Mouse (Mus musculus): Measurements from ENCODE around the gene Dhx34. TPM values are rescaled to one million over a fixed set of nuclear protein-coding genes. Genes with fewer than 3 reads are reported as not detected.
"Not testable (repeated sequence)": the region's sequence is repeated elsewhere in the genome, so short reads cannot be mapped to it uniquely, and the experiment has no call there.

Gene Dhx34
- 9.4 and 11.9 TPM in 2 replicates for polyA plus RNA-seq (2011; ENCODE audit: insufficient read depth, insufficient read length, low replicate concordance, missing spikeins)

- WGBS: under 1% methylated on average over 34 of the region's 34 CpGs
- Histone ChIP-seq H3K4me1 (ENCODE audit: control insufficient read depth, insufficient read depth, low read length) (no peaks in the 10 kb centered on the region), H3K27ac (ENCODE audit: control insufficient read depth, insufficient read depth, low read depth, low read length, poor library complexity) (peak within 1 kb of the TSS; percentile 77), H3K4me3 (replicated peaks; ENCODE audit: control insufficient read depth, low read depth, low read length) (peak within 1 kb of the TSS; percentile 81)
- TF ChIP-seq POLR2A (IDR thresholded peaks at IDR 0.05; ENCODE audit: borderline replicate concordance, control insufficient read depth, low read depth, low read length) (peak; percentile 76; the same call in 1 of the 2 replicates), CTCF (IDR thresholded peaks at IDR 0.05; ENCODE audit: control insufficient read depth, insufficient read depth, low read length) (peak; percentile 52; the same call in 1 of the 2 replicates)
These were observed at the start of gene Dhx34 for GRCm38 (mm10) chr7:16221582-16222272. Dhx34 (minus strand) TSS chr7:16222037.

DNA sequence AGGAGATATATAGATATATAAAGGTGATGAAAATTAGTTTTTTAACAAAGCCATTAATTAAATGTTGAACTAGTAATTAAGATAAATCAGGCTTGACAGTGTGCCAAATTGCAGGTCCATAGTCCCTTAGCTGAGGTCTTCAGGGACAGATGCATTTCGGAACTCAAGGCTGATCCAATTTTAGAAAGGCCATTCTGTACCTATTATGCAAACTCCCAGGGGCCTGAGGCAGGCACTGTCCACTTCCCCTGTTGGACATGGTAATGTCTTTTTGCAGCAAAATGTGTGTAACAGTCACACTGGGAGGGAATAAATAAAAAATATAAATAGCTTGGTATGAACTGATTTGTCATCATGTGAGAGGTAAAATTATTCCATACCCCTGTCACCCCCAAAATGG, 49.3 kb upstream of the Dhx34 start:
- no peak overlapping the region for H3K27ac ChIP-seq (ENCODE audit: control insufficient read depth, insufficient read depth, low read depth, low read length, poor library complexity)
- TF ChIP-seq POLR2A (IDR thresholded peaks at IDR 0.05; ENCODE audit: borderline replicate concordance, control insufficient read depth, low read depth, low read length): no peak
- TF ChIP-seq CTCF (IDR thresholded peaks at IDR 0.05; ENCODE audit: control insufficient read depth, insufficient read depth, low read length): no peak
- peaks cover 2% of the 10 kb centered on the region; the same call in 1 of the 2 replicates for H3K4me1 ChIP-seq (ENCODE audit: control insufficient read depth, insufficient read depth, low read length)
- 59% methylated on average over 1 of the region's 1 CpGs for WGBS
- H3K4me3 ChIP-seq (replicated peaks; ENCODE audit: control insufficient read depth, low read depth, low read length): no peak overlapping the region

GRCm38 (mm10) chr7:16266593-16266992, 44.8 kb upstream of the Dhx34 start:
- H3K4me3 ChIP-seq (replicated peaks; ENCODE audit: control insufficient read depth, low read depth, low read length); H3K4me1 ChIP-seq (ENCODE audit: control insufficient read depth, insufficient read depth, low read length): not testable (repeated sequence)
- WGBS: 10% methylated on average over 7 of the region's 7 CpGs

GRCm38 (mm10) chr7:16265856-16266255, 44.0 kb upstream of the Dhx34 start:
- TF ChIP-seq POLR2A (IDR thresholded peaks at IDR 0.05; ENCODE audit: borderline replicate concordance, control insufficient read depth, low read depth, low read length): no peak
- no peak for TF ChIP-seq CTCF (IDR thresholded peaks at IDR 0.05; ENCODE audit: control insufficient read depth, insufficient read depth, low read length)
- Histone ChIP-seq H3K4me3 (replicated peaks; ENCODE audit: control insufficient read depth, low read depth, low read length) (no peak overlapping the region), H3K27ac (ENCODE audit: control insufficient read depth, insufficient read depth, low read depth, low read length, poor library complexity) (no peak overlapping the region), H3K4me1 (ENCODE audit: control insufficient read depth, insufficient read depth, low read length) (peaks cover 2% of the 10 kb centered on the region; the same call in 1 of the 2 replicates)
- 83% methylated on average over 11 of the region's 11 CpGs for WGBS

More at GRCm38 (mm10) chr7:16266593-16266992, 44.8 kb upstream of the Dhx34 start:
- not testable (repeated sequence) for H3K27ac ChIP-seq (ENCODE audit: control insufficient read depth, insufficient read depth, low read depth, low read length, poor library complexity)

DNA sequence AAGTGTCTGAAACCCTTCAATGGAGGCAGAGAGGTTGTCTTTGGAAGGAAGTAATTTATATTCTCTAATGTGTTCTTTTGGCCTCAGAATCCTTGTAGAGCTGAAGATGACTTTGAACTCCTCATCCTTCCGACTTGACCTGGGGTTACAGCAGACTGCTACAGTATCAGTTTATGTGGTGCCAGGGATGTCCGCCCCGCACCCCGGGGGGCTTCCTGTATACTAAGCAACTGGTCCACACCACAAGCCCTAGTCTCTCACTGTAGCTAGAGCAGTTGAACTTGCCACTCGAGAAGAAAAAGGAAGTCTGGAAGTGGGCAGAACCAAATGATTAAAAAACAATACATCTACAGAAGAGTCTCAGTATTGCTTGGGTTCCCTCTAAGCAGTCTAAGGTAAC, 42.0 kb upstream of the Dhx34 start:
- TF ChIP-seq CTCF (IDR thresholded peaks at IDR 0.05; ENCODE audit: control insufficient read depth, insufficient read depth, low read length): no peak
- TF ChIP-seq POLR2A (IDR thresholded peaks at IDR 0.05; ENCODE audit: borderline replicate concordance, control insufficient read depth, low read depth, low read length): no peak
- Histone ChIP-seq H3K4me1 (ENCODE audit: control insufficient read depth, insufficient read depth, low read length) (peaks cover 2% of the 10 kb centered on the region; the same call in 1 of the 2 replicates), H3K27ac (ENCODE audit: control insufficient read depth, insufficient read depth, low read depth, low read length, poor library complexity) (no peak overlapping the region), H3K4me3 (replicated peaks; ENCODE audit: control insufficient read depth, low read depth, low read length) (no peak overlapping the region)
- WGBS: 1% methylated on average over 5 of the region's 5 CpGs

GRCm38 (mm10) chr7:16263015-16263787, 41.4 kb upstream of the Dhx34 start:
- WGBS: 12% methylated on average over 8 of the region's 8 CpGs
- peaks cover 2% of the 10 kb centered on the region; the same call in 1 of the 2 replicates for H3K4me1 ChIP-seq (ENCODE audit: control insufficient read depth, insufficient read depth, low read length)
- no peak overlapping the region for H3K4me3 ChIP-seq (replicated peaks; ENCODE audit: control insufficient read depth, low read depth, low read length)
- TF ChIP-seq CTCF (IDR thresholded peaks at IDR 0.05; ENCODE audit: control insufficient read depth, insufficient read depth, low read length) (peak; percentile 51), POLR2A (IDR thresholded peaks at IDR 0.05; ENCODE audit: borderline replicate concordance, control insufficient read depth, low read depth, low read length) (no peak)
- no peak overlapping the region for H3K27ac ChIP-seq (ENCODE audit: control insufficient read depth, insufficient read depth, low read depth, low read length, poor library complexity)

DNA sequence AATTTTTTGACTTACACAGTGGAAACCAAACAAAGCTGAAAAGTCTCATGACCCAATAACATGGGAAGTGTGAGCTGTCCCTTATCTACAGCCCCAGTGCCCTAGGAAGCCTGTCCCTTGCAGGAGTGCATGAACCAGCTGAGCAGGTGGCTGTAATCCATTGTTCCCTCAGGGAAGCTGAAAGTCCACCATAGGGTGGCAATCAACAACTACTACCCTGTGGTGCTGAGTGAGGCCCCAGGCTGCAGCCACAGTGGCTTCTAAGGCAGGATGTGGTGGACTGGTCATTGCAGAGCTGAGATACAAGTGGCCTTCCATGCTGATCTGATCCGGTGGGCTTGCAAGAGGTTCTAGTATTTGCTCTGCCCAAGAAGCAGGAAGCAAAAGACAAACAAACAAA, 39.3 kb upstream of the Dhx34 start:
- no peak for TF ChIP-seq POLR2A (IDR thresholded peaks at IDR 0.05; ENCODE audit: borderline replicate concordance, control insufficient read depth, low read depth, low read length)
- no peak for TF ChIP-seq CTCF (IDR thresholded peaks at IDR 0.05; ENCODE audit: control insufficient read depth, insufficient read depth, low read length)
- H3K4me3 ChIP-seq (replicated peaks; ENCODE audit: control insufficient read depth, low read depth, low read length): no peak overlapping the region
- peaks cover 2% of the 10 kb centered on the region; the same call in 1 of the 2 replicates for H3K4me1 ChIP-seq (ENCODE audit: control insufficient read depth, insufficient read depth, low read length)
- 16% methylated on average over 1 of the region's 1 CpGs for WGBS
- H3K27ac ChIP-seq (ENCODE audit: control insufficient read depth, insufficient read depth, low read depth, low read length, poor library complexity): peak overlapping the region; percentile 22; the same call in 1 of the 2 replicates

DNA sequence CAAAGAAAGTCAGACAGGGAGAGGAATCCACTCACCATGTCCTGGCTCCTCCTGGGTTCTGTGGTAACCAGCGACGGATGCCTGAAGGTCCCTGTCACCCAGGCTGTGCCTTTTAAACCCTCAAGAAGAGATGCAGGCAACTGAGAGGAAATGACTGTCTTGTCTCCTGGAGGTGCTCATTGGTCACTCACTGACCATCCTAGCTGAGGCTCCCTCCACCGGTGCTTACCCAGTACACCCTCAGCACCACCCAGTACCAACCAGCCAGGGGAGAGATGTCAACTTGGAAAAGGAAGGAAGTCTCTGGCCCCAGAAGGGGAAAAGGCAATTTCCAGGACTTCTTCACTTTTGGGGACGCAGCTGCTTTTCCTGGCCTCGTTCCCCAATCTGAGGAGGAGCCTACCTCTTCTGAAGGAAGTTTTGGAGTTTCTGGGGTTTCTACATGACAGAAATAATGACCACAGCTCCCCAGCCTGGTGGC, 37.3 kb upstream of the Dhx34 start, which contains the start of gene C5ar1:
C5ar1 (minus strand) TSS at position 431 of the 481 bp plus-strand sequence.
- WGBS: 32% methylated on average over 5 of the region's 5 CpGs

More for the DNA sequence above, 37.3 kb upstream of the Dhx34 start, which contains the start of gene C5ar1:
- Histone ChIP-seq H3K4me1 (ENCODE audit: control insufficient read depth, insufficient read depth, low read length) (peaks cover 2% of the 10 kb centered on the region; the same call in 1 of the 2 replicates), H3K4me3 (replicated peaks; ENCODE audit: control insufficient read depth, low read depth, low read length) (peak within 1 kb of the TSS; percentile 75), H3K27ac (ENCODE audit: control insufficient read depth, insufficient read depth, low read depth, low read length, poor library complexity) (peak within 1 kb of the TSS; percentile 82)
- peak; percentile 29; the same call in 1 of the 2 replicates for TF ChIP-seq CTCF (IDR thresholded peaks at IDR 0.05; ENCODE audit: control insufficient read depth, insufficient read depth, low read length)
- TF ChIP-seq POLR2A (IDR thresholded peaks at IDR 0.05; ENCODE audit: borderline replicate concordance, control insufficient read depth, low read depth, low read length): no peak

All from bone marrow, adult 2 months (tissue).